Mouse (Mus musculus) frontal cortex, adult 2 months (tissue): ENCODE measurements around the gene Daxx. TPM values are rescaled to one million over a fixed set of nuclear protein-coding genes. Genes with fewer than 3 reads are reported as not detected.
A peak's percentile ranks its signal among the peaks of the same experiment; 100 is the strongest.
"Not testable (repeated sequence)": the region's sequence is repeated elsewhere in the genome, so short reads cannot be mapped to it uniquely, and the experiment has no call there.

Experiments used
- DNase-seq, 2 experiments: peaks; one replicate each; pipeline ENCODE4 v3.0.0; 2022; ENCODE audit warnings: low spot score in 1 of 2; ENCODE audit errors: extremely low spot score in 1 of 2
- polyA plus RNA-seq: library from polyadenylated mRNA; depleted of rRNA; stranded (reverse); fragments of >200 nt; gene quantifications from 2 replicates; pipeline ENCODE4 v1.2.3, GENCODE M21; 2012; rRNA removed

Gene Daxx
- 26.4 and 27.2 TPM in 2 replicates for polyA plus RNA-seq

DNA sequence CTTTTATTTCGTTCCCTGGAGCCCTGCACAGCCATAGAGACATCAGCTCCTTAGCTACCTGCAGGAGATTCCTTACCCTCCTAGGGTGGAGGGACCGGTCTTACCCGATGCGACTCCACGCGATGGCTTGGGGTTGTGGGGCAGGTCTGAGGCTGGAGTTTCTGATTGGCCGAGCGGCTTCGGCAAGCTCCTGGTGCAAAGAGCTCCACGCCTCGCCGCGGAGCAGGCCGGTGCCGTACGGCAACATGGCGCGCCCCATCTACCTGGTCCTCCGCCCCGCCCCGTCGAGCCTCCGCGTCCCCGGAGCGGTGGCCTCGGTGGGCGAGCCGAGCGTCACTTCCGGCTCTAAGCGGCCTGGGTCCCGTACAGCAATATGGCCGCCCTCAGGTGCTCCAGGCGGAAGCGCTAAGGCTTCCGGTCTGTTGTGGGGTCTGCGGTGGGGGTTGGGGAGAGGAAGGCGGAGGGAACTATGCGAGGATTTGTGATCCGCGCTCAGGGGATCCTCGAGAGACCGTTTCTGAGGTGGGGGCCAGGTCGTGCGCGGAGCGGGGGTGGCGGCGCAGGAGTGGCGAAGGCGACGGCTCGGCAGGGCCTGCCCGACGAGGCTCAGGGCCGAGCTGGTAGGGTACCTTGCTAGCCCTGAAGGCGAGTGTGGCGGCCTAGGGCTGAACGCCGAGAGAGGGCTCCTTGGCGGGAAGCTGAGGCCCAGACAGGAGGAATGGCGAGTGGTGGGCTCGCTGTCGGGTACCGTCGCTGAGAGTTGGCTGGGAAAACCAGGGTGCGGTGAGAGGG, at the start of gene Daxx:
TSS of gene Daxx (plus strand) at position 338 of the 792 bp plus-strand sequence.
- peak; percentile 97 to 98 for DNase-seq

DNA sequence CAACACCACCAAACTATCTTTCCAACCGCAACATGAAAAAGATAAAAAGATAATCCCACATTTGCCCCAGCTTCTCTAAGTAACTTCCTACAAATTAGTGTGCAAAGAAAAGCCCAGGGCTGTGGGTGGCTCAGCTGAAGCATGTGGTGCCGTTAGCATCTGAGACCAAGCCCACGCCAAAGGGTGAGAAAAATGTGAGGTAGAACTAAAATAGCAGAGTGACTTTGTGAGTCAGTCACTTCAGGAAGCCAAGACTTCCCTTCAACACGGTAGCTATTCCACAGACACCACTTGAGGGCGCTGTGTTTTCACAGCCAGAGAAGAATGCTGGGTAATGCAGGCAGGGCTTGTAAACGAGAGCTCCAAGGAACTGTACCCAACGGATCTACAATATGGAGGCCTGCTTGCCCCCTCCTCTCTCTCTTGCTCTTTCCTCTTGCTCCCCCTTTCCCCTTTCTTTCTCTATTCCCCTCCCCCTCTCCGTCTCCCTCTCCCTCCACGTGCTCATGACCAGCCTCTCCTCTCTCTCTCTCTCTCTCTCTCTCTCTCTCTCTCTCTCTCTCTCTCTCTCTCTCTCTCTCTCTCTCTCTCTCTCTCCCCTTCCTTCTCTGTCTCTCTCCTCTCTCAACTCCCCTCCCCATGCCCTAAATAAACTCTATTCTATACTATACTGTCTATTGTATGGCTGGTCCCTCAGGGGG, 43.7 kb upstream of the Daxx start:
- peak; percentile 88 to 93 for DNase-seq

DNA sequence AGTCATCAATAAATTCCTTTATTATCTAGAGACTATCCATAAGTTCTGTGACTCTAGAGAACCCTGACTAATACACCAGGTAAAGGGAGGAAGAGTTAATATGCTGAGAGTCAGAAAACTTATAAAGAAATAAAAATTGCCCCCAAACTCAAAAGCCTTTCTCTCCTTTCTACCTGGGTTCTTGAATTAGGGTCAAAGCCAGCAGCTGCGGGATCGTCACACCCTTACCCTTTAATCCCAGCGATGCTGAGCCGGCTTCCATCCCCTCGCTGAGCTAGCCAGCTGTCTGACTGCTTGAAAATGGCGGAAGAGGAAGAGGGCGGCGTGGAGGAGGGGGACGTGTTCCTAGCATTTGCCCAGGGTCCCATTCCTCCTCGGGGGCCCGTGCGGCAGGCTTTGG, 35.7 kb upstream of the Daxx start, which contains the start of gene Gm7029:
TSS of gene Gm7029 (plus strand) at position 301 of the 400 bp plus-strand sequence.
- not testable (repeated sequence) for DNase-seq

DNA sequence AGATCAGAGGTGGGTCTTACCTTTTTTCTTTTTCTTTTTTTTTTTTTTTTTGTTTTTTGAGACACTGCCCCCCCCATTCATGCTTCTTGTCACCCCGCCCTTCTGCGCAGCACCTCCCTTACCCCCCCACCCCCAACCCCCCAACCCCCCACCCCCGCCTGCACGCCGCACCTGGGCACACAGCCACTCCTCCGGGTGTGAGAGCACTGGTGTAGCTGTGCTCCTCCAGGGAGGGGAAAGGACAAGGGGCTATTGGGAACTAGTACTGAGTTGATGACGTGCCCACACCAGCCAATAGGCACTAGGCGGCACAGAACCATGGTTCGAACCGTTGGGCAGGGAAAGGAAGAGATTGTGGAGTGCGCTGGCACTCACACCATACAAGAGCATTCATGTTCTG, 34.8 kb upstream of the Daxx start:
- no peak for DNase-seq

DNA sequence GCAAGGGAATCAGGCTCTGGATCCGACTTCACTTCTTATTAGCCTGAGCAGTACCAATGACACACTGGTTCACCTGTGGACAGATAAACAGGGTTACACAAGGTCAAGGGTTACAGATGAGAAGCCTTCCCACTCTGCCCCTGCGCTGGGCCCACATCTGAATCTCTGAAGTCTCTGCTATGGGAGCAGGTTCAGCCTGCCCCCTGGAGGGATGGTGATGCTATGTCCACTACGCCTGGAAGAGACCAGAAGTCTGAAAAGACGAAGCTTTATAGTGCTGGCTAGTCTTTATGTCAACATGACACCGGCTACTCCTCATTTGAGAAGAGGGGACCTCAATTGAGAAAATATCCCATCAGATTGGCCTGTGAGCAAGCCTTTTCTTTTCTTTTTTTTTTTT, 33.4 kb upstream of the Daxx start:
- not testable (repeated sequence) for DNase-seq

DNA sequence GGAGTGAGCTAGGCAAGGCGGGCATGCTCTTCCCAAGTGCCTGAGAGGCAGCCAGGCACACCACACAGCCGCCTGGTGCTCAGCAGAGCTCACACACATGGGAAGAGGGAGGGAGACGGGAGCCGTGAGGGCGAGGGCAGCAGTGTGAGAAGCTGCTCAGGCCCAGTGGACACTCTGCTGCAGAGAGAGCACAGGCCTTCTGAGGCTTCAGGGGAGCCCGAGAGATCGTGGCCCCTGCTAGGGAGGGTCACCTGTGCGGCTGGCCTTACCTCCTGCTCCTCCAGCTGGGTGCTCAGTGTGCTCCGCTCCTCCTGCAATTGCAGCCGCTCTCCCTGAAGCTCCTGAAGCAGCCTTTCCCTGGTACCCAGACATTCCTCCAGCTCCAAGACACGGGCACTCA, 24.9 kb upstream of the Daxx start:
- DNase-seq, result not testable (repeated sequence)

DNA sequence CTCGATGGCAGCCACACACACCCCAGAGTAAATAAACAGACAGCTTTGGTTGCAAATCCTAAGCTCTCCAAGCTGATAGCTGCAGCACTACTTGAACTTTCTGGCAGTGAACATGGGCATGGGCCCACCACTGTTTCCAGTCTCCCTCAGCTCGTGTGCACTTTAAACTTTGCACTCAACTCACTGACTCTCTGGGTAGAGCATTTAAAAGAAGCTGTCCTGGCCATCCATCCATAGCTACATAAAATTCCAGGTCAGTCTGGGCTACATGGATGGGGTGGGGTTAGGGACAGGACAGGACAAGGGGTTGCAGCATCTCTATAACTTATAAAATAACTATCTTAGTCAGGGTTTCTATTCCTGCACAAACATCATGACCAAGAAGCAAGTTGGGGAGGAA, 21.4 kb upstream of the Daxx start:
- DNase-seq, result not testable (repeated sequence)

DNA sequence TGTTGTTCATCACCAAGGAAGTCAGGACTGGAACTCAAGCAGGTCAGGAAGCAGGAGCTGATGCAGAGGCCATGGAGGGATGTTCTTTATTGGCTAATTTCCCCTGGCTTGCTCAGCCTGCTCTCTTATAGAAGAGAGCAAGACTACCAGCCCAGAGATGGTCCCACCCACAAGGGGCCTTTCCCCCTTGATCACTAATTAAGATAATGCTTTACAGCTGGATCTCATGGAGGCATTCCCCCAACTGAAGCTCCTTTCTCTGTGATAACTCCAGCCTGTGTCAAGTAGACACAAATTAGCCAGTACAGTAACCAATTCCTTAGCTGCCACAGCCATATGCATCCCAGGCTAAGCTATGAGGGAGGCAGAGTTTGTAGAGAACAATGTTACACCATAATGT, 21.0 kb upstream of the Daxx start:
- not testable (repeated sequence) for DNase-seq

DNA sequence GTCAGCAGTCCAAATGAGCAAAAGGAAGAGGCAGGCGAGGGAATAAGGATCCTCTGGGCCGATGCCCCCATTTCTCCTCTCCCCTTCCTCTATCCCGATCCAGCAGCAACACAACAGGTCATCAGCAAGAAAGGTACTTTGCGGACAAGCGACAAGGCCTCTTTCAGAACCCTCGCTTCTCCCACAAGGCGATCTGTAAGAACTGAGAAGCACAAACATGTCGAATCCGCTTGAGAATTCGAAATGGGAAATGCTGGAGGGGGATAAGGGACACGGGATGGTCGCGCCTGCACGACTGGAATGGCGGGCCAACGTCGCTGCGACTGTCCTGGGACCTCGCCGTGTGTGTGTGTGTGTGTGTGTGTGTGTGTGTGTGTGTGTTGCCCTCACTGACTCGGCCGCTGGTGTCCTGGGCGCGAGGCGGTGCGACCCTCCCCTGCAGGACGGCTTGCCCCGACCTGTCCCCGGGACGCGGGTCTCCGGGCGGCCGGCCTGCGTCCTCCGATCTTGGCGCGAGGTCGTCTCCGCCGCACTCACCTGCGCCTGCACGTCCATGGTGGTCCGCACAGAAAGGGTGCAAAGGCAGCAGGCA, 19.2 kb upstream of the Daxx start:
- not testable (repeated sequence) for DNase-seq

DNA sequence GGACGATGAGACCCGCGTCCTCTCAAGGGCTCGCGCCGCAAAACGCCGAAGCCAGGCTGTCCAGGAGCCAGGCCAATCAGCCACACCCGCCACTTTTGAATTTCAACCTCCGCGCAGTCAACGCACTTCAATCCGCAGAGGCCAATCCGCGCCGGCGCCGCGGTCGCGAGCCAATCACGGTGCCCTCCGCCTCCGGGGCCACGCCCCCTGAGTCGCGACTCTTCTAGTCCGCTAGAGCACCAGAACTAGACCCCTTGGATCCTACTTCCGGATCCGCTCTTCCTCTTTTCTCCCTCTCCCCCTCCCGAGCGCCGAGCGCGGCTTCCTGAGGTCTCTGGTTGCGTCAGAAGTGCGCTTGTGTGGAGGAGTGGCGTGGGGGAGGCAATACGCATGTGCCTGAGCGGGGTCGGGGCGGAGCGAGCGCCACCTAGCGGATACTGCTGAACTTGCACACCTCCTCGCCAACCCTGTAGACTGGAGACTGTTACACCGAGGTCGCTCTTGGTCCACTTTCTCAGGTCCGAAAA, 18.6 kb upstream of the Daxx start, which contains the start of gene Kifc1:
TSS of gene Kifc1 (minus strand) at position 129 of the 527 bp plus-strand sequence.
- peak; percentile 99 to 100 for DNase-seq

DNA sequence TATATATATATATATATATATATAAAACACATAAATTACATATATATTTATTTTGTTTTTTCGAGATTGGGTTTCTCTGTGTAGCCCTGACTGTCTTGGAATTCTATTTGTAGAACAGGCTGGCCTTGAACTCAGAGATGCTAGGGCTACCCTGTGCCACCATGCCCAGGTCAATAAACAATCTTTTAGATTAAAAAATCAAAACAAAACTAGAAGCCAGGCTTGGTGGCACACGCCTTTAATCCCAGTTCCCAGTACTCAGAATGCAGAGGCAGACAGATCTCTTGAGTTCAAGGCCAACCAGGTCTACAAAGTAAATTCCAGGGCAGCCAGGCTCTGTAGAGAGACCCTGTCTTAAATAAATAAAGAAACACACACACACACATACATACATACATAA, 17.9 kb upstream of the Daxx start:
- DNase-seq, result no peak

DNA sequence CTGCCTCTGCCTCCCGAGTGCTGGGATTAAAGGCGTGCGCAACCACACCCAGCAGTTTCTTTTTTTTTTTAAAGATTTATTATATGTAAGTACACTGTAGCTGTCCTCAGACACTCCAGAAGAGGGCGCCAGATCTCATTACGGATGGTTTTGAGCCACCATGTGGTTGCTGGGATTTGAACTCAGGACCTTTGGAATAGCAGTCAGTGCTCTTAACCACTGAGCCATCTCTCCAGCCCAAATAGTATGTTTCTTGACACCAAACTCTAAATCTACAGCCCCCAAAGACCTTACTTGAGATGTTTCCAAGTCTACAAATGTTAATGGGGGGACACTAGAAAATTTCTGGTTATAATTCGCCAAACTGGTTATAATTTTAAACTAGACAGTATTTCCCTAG, 17.3 kb upstream of the Daxx start:
- not testable (repeated sequence) for DNase-seq

DNA sequence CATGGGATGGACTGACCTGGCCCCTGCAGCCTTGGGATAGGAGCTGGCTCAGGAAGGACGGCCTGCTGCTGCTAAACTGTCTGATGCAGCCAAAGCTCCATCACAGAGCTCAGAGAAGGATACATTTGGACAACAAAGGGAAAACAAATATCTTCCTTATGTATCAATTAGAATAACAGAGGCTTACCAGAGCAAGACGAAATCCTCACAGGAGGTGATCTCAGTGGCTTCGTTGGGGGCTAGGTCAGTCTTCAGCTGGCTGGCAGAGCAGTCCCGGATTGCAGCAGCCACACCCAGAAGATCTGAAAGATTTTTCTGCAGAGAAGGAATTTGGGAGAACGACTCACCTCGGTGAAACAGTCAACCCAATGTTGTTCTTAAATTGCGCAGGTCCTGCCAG, 16.8 kb upstream of the Daxx start:
- no peak for DNase-seq

DNA sequence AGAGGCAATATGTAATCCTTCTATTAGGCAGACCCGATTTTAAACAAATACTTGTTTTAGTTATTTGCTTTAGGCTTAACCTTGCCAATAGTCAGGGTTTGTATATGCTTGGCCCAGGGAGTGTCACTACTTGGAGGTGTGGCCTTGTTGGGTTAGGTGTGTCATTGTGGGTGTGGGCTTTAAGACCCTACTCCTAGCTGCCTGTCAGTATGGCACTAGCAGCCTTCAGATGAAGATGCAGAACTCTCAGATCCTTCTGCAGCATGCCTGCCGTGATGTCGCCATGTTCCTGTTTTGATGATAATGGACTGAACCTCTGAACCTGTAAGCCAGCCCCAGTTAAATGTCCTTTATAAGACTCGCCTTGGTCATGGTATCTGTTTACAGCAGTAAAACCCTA, 16.2 kb upstream of the Daxx start:
- not testable (repeated sequence) for DNase-seq

DNA sequence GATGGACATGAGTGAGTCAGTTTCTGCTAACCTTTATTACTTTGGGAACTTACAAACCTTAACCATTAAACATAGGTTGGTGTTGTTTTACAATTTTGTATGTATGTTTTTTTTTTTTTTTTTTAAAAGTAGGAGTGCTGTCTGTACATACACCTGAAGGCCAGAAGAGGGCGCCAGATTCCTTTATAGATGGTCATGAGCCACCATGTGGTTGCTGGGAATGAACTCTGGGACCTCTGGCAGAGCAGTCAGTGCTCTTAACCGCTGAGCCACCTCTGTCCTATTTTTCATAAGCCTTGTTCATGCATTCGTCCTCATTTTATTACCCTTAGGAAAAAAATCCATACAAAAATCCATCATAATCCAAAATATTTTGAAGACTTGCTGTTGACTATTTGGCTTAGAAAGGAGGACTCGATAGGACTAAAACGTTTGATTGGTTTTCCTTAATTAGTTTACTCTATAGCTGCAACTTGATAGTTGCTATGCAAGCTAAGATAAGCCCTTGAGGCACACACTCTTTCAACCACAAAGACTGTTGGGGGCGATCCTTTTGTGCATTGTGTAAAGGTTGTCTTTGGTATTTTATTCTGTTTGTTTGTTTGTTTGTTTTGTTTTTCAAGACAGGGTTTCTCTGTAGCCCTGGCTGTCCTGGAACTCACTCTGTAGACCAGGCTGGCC, 12.0 kb upstream of the Daxx start:
- no peak for DNase-seq

DNA sequence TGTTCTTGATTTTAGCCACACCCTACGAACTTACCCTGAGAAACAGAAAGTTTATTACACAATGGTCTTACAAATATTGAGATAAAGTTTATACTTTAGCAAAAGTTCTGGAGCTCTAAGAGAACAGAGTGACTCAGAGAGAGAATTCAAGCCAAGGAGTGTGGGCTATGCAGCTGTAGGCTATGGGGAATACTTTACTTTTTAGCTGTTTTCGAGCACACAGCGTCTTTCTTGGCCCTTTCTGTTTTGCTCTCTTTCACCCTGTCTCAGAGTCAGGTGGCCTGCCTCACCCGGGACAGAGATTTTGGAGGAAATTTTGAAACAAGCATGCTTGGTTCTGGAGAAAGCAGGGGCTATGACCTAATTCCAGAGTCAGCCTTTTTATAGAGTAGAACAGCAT, 11.0 kb upstream of the Daxx start:
- not testable (repeated sequence) for DNase-seq

DNA sequence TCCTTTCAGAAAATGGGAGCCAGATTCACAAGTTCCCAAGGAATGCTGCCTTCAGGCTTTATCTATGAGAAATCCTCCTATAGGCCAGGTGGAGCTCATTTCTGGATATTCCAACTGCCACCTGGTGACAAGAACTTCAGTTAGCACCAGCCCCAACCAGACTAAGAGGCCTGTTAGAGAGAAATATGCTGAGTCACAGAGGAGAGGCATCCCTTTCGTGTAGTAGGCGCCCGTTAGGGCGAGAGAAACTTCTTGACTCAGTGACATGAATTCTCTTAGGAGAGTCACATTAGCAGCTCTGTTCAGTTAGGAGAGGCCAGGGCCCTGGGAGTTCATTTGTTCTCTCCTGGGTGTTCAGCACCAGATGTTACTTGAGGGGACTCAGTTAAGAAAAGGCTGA, 9.6 kb upstream of the Daxx start:
- DNase-seq, result no peak

DNA sequence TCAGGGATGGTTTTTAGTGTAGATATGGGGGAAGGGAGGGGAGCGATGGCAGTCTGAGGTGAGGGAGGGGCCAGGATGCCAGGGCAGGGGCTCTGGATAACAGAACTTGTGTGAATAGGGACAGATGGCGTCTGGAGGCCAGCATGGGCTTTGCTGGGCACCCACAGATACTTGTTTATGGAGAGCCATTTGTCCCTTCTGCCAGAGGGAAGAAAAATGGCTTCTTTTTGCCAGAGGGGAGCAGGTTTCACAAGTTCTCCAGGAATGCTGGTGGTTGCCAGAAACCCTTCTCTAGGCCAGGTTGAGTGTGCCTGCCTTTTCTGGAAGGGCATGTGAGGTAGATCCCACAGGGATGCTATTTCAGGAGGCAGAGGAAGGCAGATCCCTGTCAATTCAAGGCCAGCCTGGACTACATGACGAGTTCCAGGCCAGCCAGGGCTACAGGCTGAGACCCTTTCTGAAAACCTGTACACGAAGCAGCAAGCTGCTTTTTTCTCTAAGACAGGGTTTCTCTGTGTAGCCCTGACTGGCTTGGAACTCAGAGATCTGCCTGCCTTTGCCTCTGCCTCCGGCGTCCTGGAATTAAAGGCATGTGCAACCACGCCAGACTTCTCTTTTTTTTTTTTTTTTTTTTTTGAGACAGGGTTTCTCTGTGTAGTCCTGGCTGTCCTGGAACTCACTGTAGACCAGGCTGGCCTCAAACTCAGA, 8.8 kb upstream of the Daxx start:
- no peak for DNase-seq

DNA sequence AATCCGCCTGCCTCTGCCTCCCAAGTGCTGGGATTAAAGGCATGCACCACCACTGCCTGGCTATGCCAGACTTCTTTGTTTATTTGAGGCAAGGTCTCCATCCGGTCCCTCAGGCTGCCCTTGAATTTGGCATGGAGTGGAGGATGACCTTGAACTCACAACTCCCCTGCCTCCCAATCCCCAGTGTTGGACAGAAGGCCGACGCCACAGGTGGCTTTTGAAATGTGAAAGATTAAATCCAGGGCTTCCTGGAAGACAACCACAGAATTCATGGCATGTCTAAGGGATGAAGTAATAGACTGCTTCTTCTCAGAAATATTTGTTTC, 8.3 kb upstream of the Daxx start:
- DNase-seq, result no peak

DNA sequence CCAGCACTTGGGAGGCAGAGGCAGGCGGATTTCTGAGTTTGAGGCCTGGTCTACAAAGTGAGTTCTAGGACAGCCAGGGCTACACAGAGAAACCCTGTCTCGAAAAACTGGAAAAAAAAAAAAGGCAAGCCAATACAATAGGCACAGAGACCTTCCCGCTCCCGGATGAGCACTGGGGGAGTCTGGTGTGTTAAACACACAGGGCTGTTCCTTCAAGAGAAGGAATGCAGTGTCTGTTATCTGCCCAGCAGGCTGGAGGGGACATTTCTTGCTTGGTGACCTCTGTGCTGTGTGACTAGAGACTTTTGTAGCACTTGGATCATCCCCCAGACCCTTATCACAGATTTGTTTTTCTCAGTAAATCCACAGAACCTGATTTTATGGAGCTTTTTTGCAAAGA, 7.6 kb upstream of the Daxx start:
- DNase-seq, result no peak
